Mouse (Mus musculus): ENCODE measurements around the gene Ap1g1. TPM values are rescaled to one million over a fixed set of nuclear protein-coding genes. Genes with fewer than 3 reads are reported as not detected.

Gene Ap1g1
- polyA plus RNA-seq, 1 experiment from 2014 or later: 19.4 TPM

DNA sequence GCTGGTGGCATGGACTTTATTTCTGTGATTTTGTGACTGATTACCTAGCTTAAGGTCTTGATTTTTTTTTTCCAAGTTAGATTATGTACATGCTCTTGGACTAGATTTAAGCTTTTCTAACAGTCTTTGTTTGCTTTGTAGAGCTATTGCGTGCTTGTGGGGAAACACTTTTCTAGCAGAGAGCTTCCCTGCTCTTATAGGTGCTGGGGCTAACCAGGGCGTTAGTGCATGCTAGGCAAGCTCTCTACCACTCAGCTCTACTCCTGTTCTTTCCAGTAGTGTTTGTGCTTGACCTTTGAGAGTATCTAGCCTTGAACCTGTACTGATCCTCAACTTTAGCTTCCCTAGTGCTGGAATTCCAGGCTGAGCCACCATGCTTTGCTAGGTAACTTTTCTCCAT lies 22.0 kb downstream of the Ap1g1 start:
- no peak overlapping the region for H3K4me2 ChIP-seq (ENCODE audit: low read depth, low read length)
- no peak overlapping the region for H3K4me3 ChIP-seq (ENCODE audit: low read depth, low read length)
- H3K9me3 ChIP-seq (replicated peaks; ENCODE audit: control insufficient read depth, low read length): no peaks in the 10 kb centered on the region
- peaks cover 1% of the 10 kb centered on the region for H3K4me1 ChIP-seq (ENCODE audit: control insufficient read depth, low read depth, low read length)
- H3K27me3 ChIP-seq (ENCODE audit: control insufficient read depth, insufficient read depth, low read depth, low read length): no peaks in the 10 kb centered on the region
- WGBS (ENCODE audit: insufficient replicate concordance): 72% methylated on average over 2 of the region's 2 CpGs
- ATAC-seq (ENCODE audit: low read depth): peak; percentile 70
- H3K27ac ChIP-seq (ENCODE audit: low read length): 0 out of 2 replicates have a peak overlapping the region, but pooled peaks have one; percentile 9
- no peaks in the 10 kb centered on the region for H3K36me3 ChIP-seq (ENCODE audit: control insufficient read depth, insufficient read depth)
- H3K9ac ChIP-seq (ENCODE audit: low read depth, low read length): no peak overlapping the region

DNA sequence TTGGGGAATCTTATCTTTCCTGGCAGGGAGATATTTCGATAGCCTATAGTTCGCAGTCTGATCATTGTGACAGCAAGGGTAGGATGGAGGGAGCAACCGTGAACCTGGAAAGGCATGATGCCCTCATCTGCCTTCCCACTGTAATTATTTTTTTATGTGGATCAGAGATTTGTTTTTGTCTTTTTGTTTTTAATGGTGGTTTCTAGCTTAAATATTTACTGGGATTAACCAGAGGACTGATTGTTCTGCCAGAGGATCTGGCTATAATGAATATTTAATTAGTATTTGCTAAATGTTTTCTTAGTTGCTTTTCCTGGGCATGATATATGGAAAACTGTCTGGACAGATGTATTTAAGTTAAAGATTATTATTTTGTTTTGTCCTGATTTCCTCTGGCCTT lies 24.9 kb downstream of the Ap1g1 start:
- no peak for ATAC-seq (ENCODE audit: low read depth)
- H3K9me3 ChIP-seq (replicated peaks; ENCODE audit: control insufficient read depth, low read length): no peaks in the 10 kb centered on the region
- H3K27me3 ChIP-seq (ENCODE audit: control insufficient read depth, insufficient read depth, low read depth, low read length): no peaks in the 10 kb centered on the region
- H3K4me1 ChIP-seq (ENCODE audit: control insufficient read depth, low read depth, low read length): no peaks in the 10 kb centered on the region; the same call in 1 of the 2 replicates
- WGBS (ENCODE audit: insufficient replicate concordance): 75% methylated on average over 3 of the region's 3 CpGs
- H3K9ac ChIP-seq (ENCODE audit: low read depth, low read length): no peak overlapping the region
- no peak overlapping the region for H3K4me2 ChIP-seq (ENCODE audit: low read depth, low read length)
- no peak overlapping the region for H3K4me3 ChIP-seq (ENCODE audit: low read depth, low read length)
- no peaks in the 10 kb centered on the region for H3K36me3 ChIP-seq (ENCODE audit: control insufficient read depth, insufficient read depth)
- H3K27ac ChIP-seq (ENCODE audit: low read length): no peak overlapping the region

GRCm38 (mm10) chr8:109803801-109804200 lies 25.4 kb downstream of the Ap1g1 start:
- Histone ChIP-seq H3K27ac (ENCODE audit: low read length) (no peak overlapping the region), H3K4me2 (ENCODE audit: low read depth, low read length) (no peak overlapping the region), H3K4me3 (ENCODE audit: low read depth, low read length) (no peak overlapping the region), H3K27me3 (ENCODE audit: control insufficient read depth, insufficient read depth, low read depth, low read length) (no peaks in the 10 kb centered on the region), H3K9ac (ENCODE audit: low read depth, low read length) (no peak overlapping the region), H3K9me3 (replicated peaks; ENCODE audit: control insufficient read depth, low read length) (no peaks in the 10 kb centered on the region), H3K36me3 (ENCODE audit: control insufficient read depth, insufficient read depth) (no peaks in the 10 kb centered on the region), H3K4me1 (ENCODE audit: control insufficient read depth, low read depth, low read length) (no peaks in the 10 kb centered on the region; the same call in 1 of the 2 replicates)
- ATAC-seq (ENCODE audit: low read depth): no peak
- WGBS (ENCODE audit: insufficient replicate concordance): 85% methylated on average over 3 of the region's 3 CpGs

GRCm38 (mm10) chr8:109806522-109806921 lies 28.2 kb downstream of the Ap1g1 start:
- H3K4me2 ChIP-seq (ENCODE audit: low read depth, low read length): no peak overlapping the region
- H3K4me1 ChIP-seq (ENCODE audit: control insufficient read depth, low read depth, low read length): peaks cover 3% of the 10 kb centered on the region
- H3K4me3 ChIP-seq (ENCODE audit: low read depth, low read length): no peak overlapping the region
- H3K27ac ChIP-seq (ENCODE audit: low read length): no peak overlapping the region
- no peak for ATAC-seq (ENCODE audit: low read depth)
- H3K9ac ChIP-seq (ENCODE audit: low read depth, low read length): no peak overlapping the region
- no peaks in the 10 kb centered on the region for H3K9me3 ChIP-seq (replicated peaks; ENCODE audit: control insufficient read depth, low read length)
- no peaks in the 10 kb centered on the region for H3K27me3 ChIP-seq (ENCODE audit: control insufficient read depth, insufficient read depth, low read depth, low read length)
- no peaks in the 10 kb centered on the region for H3K36me3 ChIP-seq (ENCODE audit: control insufficient read depth, insufficient read depth)
- 80% methylated on average over 3 of the region's 3 CpGs for whole genome bisulfite sequencing (ENCODE audit: insufficient replicate concordance)

- 88% methylated on average over 7 of the region's 7 CpGs for WGBS (ENCODE audit: insufficient replicate concordance)
- Histone ChIP-seq H3K27ac (ENCODE audit: low read length) (no peak overlapping the region), H3K4me2 (ENCODE audit: low read depth, low read length) (no peak overlapping the region), H3K36me3 (ENCODE audit: control insufficient read depth, insufficient read depth) (no peaks in the 10 kb centered on the region), H3K4me3 (ENCODE audit: low read depth, low read length) (no peak overlapping the region), H3K4me1 (ENCODE audit: control insufficient read depth, low read depth, low read length) (peaks cover 3% of the 10 kb centered on the region), H3K9ac (ENCODE audit: low read depth, low read length) (no peak overlapping the region), H3K9me3 (replicated peaks; ENCODE audit: control insufficient read depth, low read length) (no peaks in the 10 kb centered on the region), H3K27me3 (ENCODE audit: control insufficient read depth, insufficient read depth, low read depth, low read length) (no peaks in the 10 kb centered on the region)
- no peak for ATAC-seq (ENCODE audit: low read depth)
Observed at GRCm38 (mm10) chr8:109807401-109808119, 29.2 kb downstream of the Ap1g1 start.

DNA sequence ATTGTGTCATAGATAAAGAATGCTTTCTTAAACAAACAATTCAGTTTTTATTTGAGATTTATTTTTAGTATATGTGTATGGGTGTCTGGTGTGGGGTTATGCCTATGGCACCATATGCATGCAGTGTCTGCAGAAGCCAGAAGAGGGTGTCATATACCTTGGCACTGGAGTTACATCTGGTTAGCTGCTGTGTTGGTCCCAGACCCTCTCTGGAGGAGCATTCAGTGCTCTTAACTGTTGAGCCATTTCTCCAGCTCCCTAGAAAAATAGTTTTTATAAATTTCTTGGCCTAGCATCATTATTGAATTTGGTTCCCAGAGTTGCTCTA lies 29.7 kb downstream of the Ap1g1 start:
- H3K4me2 ChIP-seq (ENCODE audit: low read depth, low read length): no peak overlapping the region

GRCm38 (mm10) chr8:109810434-109810833 lies 32.1 kb downstream of the Ap1g1 start:
- Histone ChIP-seq H3K4me3 (ENCODE audit: low read depth, low read length) (no peak overlapping the region), H3K4me1 (ENCODE audit: control insufficient read depth, low read depth, low read length) (peaks cover 5% of the 10 kb centered on the region), H3K4me2 (ENCODE audit: low read depth, low read length) (no peak overlapping the region), H3K36me3 (ENCODE audit: control insufficient read depth, insufficient read depth) (no peaks in the 10 kb centered on the region), H3K9me3 (replicated peaks; ENCODE audit: control insufficient read depth, low read length) (no peaks in the 10 kb centered on the region), H3K27me3 (ENCODE audit: control insufficient read depth, insufficient read depth, low read depth, low read length) (no peaks in the 10 kb centered on the region), H3K27ac (ENCODE audit: low read length) (no peak overlapping the region), H3K9ac (ENCODE audit: low read depth, low read length) (no peak overlapping the region)
- 66% methylated on average over 3 of the region's 3 CpGs for WGBS (ENCODE audit: insufficient replicate concordance)
- no peak for ATAC-seq (ENCODE audit: low read depth)

More for the DNA sequence above, 29.7 kb downstream of the Ap1g1 start:
- H3K36me3 ChIP-seq (ENCODE audit: control insufficient read depth, insufficient read depth): no peaks in the 10 kb centered on the region
- no peak overlapping the region for H3K27ac ChIP-seq (ENCODE audit: low read length)
- no peak overlapping the region for H3K9ac ChIP-seq (ENCODE audit: low read depth, low read length)
- H3K4me3 ChIP-seq (ENCODE audit: low read depth, low read length): no peak overlapping the region
- H3K4me1 ChIP-seq (ENCODE audit: control insufficient read depth, low read depth, low read length): peaks cover 3% of the 10 kb centered on the region
- no peaks in the 10 kb centered on the region for H3K27me3 ChIP-seq (ENCODE audit: control insufficient read depth, insufficient read depth, low read depth, low read length)
- H3K9me3 ChIP-seq (replicated peaks; ENCODE audit: control insufficient read depth, low read length): no peaks in the 10 kb centered on the region
- no peak for ATAC-seq (ENCODE audit: low read depth)

DNA sequence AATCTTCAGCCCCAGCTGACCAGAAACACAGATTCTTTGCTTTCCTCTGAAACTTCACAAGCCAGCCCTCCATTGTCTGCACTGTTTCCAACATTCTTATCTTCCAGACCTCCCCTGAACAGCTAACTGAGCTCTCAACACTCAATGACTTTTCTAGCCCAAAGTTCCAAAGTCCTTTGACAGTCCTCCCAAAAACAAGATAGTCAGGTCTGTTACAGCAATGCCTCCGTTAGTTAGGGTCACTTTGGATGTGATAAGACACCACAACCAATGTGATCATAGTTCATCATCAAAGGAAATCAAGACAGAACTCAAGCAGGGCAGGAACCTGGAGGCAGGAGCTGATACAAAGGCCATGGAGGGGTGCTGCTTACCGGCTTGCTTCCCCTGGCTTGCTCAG lies 36.9 kb downstream of the Ap1g1 start:
- H3K9ac ChIP-seq (ENCODE audit: low read depth, low read length): no peak overlapping the region
- no peaks in the 10 kb centered on the region for H3K27me3 ChIP-seq (ENCODE audit: control insufficient read depth, insufficient read depth, low read depth, low read length)
- no peak overlapping the region for H3K4me2 ChIP-seq (ENCODE audit: low read depth, low read length)
- H3K4me3 ChIP-seq (ENCODE audit: low read depth, low read length): no peak overlapping the region
- H3K36me3 ChIP-seq (ENCODE audit: control insufficient read depth, insufficient read depth): no peaks in the 10 kb centered on the region
- 58% methylated on average over 2 of the region's 2 CpGs for WGBS (ENCODE audit: insufficient replicate concordance)
- no peak overlapping the region for H3K27ac ChIP-seq (ENCODE audit: low read length)
- H3K9me3 ChIP-seq (replicated peaks; ENCODE audit: control insufficient read depth, low read length): no peaks in the 10 kb centered on the region
- peak; percentile 32; the same call in 1 of the 2 replicates for ATAC-seq (ENCODE audit: low read depth)
- H3K4me1 ChIP-seq (ENCODE audit: control insufficient read depth, low read depth, low read length): peaks cover 5% of the 10 kb centered on the region

DNA sequence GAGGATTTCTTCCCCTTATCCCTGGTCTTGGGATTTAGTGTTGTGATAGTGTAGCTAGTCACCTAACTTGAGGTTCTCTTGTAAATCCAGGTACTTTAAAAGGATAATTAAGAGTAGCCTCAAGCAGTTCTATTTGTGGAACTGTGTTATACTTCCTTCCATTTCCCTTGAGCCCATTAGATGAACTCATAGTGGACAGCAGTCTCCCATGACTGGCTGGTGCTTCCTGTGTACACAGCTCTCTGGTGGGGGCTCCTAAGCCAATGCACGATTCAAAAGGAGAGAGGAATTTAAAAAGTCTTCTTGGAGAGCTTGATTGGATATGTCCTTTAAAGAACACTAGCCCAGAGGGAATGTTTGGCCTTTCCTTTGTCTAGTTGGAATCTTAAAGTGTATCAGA lies 39.6 kb downstream of the Ap1g1 start:
- no peak overlapping the region for H3K9ac ChIP-seq (ENCODE audit: low read depth, low read length)
- no peaks in the 10 kb centered on the region for H3K36me3 ChIP-seq (ENCODE audit: control insufficient read depth, insufficient read depth)
- no peak for ATAC-seq (ENCODE audit: low read depth)
- 27% methylated on average over 1 of the region's 1 CpGs for WGBS (ENCODE audit: insufficient replicate concordance)
- H3K4me2 ChIP-seq (ENCODE audit: low read depth, low read length): no peak overlapping the region
- H3K4me1 ChIP-seq (ENCODE audit: control insufficient read depth, low read depth, low read length): peaks cover 5% of the 10 kb centered on the region; the same call in 1 of the 2 replicates
- no peak overlapping the region for H3K27ac ChIP-seq (ENCODE audit: low read length)
- no peaks in the 10 kb centered on the region for H3K27me3 ChIP-seq (ENCODE audit: control insufficient read depth, insufficient read depth, low read depth, low read length)
- H3K4me3 ChIP-seq (ENCODE audit: low read depth, low read length): no peak overlapping the region
- no peaks in the 10 kb centered on the region for H3K9me3 ChIP-seq (replicated peaks; ENCODE audit: control insufficient read depth, low read length)
